Mouse (Mus musculus): ENCODE results near the gene Adgrf3.

The Adgrf3 gene

GRCm38 (mm10) chr5:30202221-30202620 is 3.3 kb downstream of the Adgrf3 start:
- in situ Hi-C loops (cut with MseI, MboI) = no loop called here

GRCm38 (mm10) chr5:30201521-30201920 is 4.0 kb downstream of the Adgrf3 start:
- in situ Hi-C loops (cut with MseI, MboI) = no loop called here

GRCm38 (mm10) chr5:30198257-30198656 is 7.3 kb downstream of the Adgrf3 start:
- in situ Hi-C loops (cut with MseI, MboI) = no loop called here

GRCm38 (mm10) chr5:30195340-30195739 is 10.2 kb downstream of the Adgrf3 start:
- in situ Hi-C loops (cut with MseI, MboI) = no loop called here

- in situ Hi-C loops (cut with MseI, MboI) = no loop called here
These were observed 13.1 kb downstream of the Adgrf3 start for GRCm38 (mm10) chr5:30192452-30192851.

- in situ Hi-C loops (cut with MseI, MboI) = no loop called here
These were observed 17.6 kb downstream of the Adgrf3 start for GRCm38 (mm10) chr5:30187687-30188485.

GRCm38 (mm10) chr5:30175811-30176210 is 29.7 kb downstream of the Adgrf3 start:
- in situ Hi-C loops (cut with MseI, MboI) = no loop called here

- in situ Hi-C loops (cut with MseI, MboI) = no loop called here
These were observed 32.4 kb downstream of the Adgrf3 start for GRCm38 (mm10) chr5:30172931-30173692.

GRCm38 (mm10) chr5:30172115-30172514 is 33.4 kb downstream of the Adgrf3 start:
- in situ Hi-C loops (cut with MseI, MboI) = no loop called here

- in situ Hi-C loops (cut with MseI, MboI) = no loop called here
These were observed 35.1 kb downstream of the Adgrf3 start for GRCm38 (mm10) chr5:30170303-30170940.

- in situ Hi-C loops (cut with MseI, MboI) = no loop called here
These were observed 40.1 kb downstream of the Adgrf3 start for GRCm38 (mm10) chr5:30165234-30165946.

- in situ Hi-C loops (cut with MseI, MboI) = no loop called here
These were observed 43.2 kb downstream of the Adgrf3 start for GRCm38 (mm10) chr5:30162339-30162738.

GRCm38 (mm10) chr5:30161836-30162235 is 43.7 kb downstream of the Adgrf3 start:
- in situ Hi-C loops (cut with MseI, MboI) = no loop called here

- in situ Hi-C loops (cut with MseI, MboI) = no loop called here
These were observed 45.9 kb downstream of the Adgrf3 start for GRCm38 (mm10) chr5:30159601-30160000.

GRCm38 (mm10) chr5:30155821-30156629 is 49.5 kb downstream of the Adgrf3 start:
- in situ Hi-C loops (cut with MseI, MboI) = no loop called here

GRCm38 (mm10) chr5:30155395-30155792 is 50.1 kb downstream of the Adgrf3 start:
- in situ Hi-C loops (cut with MseI, MboI) = no loop called here

- in situ Hi-C loops (cut with MseI, MboI) = no loop called here
These were observed 50.8 kb downstream of the Adgrf3 start, which contains the start of the genes Hadha and Hadhb for GRCm38 (mm10) chr5:30154474-30155394. TSS of gene Hadha (minus strand) at chr5:30155162. TSS of gene Hadhb (plus strand) at chr5:30155248.

- in situ Hi-C loops (cut with MseI, MboI) = no loop called here
These were observed 51.5 kb downstream of the Adgrf3 start for GRCm38 (mm10) chr5:30154013-30154412.

GRCm38 (mm10) chr5:30153222-30153621 is 52.3 kb downstream of the Adgrf3 start:
- in situ Hi-C loops (cut with MseI, MboI) = no loop called here

GRCm38 (mm10) chr5:30152413-30152812 is 53.1 kb downstream of the Adgrf3 start:
- in situ Hi-C loops (cut with MseI, MboI) = no loop called here
